Mouse (Mus musculus) urinary bladder, postnatal 0 days (tissue): ENCODE data around the gene Acvr1. TPM values are rescaled to one million over a fixed set of nuclear protein-coding genes. Genes with fewer than 3 reads are reported as not detected.

Experiments
- polyA plus RNA-seq: library from polyadenylated mRNA; unstranded; fragments of >200 nt; fragmentation: Nextera tagmentation; extraction: Ambion mirVana; gene quantifications from 2 replicates; pipeline ENCODE4 v1.2.1, GENCODE M21; 2015

Acvr1 gene
- polyA plus RNA-seq, result 6.3 and 8.1 TPM in 2 replicates

DNA sequence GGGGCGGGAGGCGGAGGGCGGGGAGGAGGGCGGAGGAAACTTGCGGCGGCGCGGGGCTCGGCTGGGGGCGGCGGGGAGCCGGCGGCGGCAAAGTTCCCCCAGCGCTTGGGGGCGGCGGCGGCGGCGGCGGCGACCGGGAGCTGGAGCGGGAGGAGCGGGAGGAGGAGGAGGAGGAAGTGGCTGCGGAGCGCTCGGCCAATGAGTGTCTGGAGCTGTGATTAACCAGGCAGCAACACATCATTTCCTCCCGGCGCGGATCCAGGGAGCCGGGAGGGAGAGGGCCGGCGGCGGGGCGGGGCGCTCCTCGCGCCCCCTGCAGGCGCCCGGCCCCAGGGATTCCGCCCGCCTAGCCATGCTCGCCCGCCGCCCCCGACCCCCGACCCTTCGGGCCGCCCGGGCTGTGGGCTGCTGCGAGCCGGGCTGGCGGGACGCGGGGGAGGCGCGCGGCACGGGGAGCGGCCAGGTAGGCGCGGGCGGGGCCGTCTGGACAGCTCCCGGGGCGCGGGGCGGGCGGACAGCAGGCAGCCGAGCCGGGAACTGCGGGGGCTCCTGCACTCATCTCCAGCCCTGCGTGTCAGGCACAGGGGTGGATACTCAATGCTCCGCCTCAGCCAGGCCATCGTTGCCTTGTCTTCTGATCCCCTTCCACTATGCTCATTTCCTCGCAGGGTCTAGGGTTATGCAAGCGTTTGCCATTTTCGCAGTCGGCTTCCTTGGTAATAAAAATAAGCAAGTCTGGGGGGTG is at the start of gene Acvr1, which contains the start of gene Upp2:
TSS of gene Acvr1 (minus strand) at position 92 of the 745 bp plus-strand sequence.
TSS of gene Upp2 (plus strand) at position 233 of the 745 bp plus-strand sequence.

GRCm38 (mm10) chr2:58469816-58470215 is 97.1 kb downstream of the Acvr1 start, which contains the start of gene Gm17409:
TSS of gene Gm17409 (plus strand) at chr2:58470116.

DNA sequence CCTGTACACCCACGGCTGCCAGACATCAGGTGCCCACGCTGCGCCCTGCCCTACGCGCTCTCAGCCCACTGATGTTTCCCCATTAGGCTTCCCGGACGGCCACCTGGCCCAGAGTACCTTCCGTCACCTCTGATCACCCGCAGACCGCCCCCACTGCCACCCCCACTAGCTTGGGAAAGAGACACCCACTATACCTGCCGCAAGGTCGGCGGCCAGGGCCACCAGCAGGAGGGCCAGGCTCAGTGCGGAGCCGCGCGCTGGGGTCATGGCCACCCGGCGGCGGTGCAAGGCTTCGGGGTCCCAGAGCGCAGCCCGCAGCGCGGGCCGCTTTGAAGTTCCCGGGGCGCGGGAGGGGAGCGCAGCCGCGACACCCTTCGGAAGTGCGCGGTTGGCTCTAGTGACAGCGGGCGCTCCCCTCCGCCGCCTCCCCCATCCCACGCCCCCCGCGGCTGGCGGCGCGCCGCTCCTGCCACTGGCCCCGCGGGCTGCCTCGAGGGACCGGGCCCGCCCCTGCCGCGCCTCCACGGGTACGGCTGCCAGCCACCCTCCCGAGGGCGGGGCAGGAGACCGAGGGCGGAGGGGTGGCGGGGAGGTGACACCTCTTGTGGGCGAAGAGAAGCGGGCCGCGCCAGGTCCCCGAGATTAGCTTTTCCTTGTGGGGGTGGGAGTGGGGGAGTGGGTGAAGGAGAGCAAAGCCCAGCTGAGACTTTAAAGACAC is 209.4 kb downstream of the Acvr1 start, which contains the start of gene Acvr1c:
TSS of gene Acvr1c (minus strand) at position 482 of the 718 bp plus-strand sequence.

Other genes starting within 250 kb of the Acvr1 start
- 0.05 and 0.08 TPM in 2 replicates for gene Acvr1c, start 209.3 kb downstream of the Acvr1 start, polyA plus RNA-seq
- gene Gm17409, start 97.0 kb downstream of the Acvr1 start, polyA plus RNA-seq, result 0.17 TPM in 1 of 2 replicates, not detected in the other
- 4.5 and 5.9 TPM in 2 replicates for gene Upp2, start 141 bp upstream of the Acvr1 start, polyA plus RNA-seq